Mouse (Mus musculus) gonadal fat pad, adult 2 months (tissue): Measurements from ENCODE around the gene Ubap1. TPM values are rescaled to one million over a fixed set of nuclear protein-coding genes. Genes with fewer than 3 reads are reported as not detected.
A peak's percentile ranks its signal among the peaks of the same experiment; 100 is the strongest.

Source experiments
- DNase-seq: peaks from one replicate; pipeline ENCODE4 v3.0.0-alpha.2; 2012; ENCODE audit warnings: low read depth
- polyA plus RNA-seq: library from polyadenylated mRNA; depleted of rRNA; stranded (reverse); fragments of >200 nt; gene quantifications from 2 replicates; pipeline ENCODE4 v1.2.3, GENCODE M21; 2012

Gene Ubap1
- polyA plus RNA-seq, 1 experiment: 35.3 TPM

DNA sequence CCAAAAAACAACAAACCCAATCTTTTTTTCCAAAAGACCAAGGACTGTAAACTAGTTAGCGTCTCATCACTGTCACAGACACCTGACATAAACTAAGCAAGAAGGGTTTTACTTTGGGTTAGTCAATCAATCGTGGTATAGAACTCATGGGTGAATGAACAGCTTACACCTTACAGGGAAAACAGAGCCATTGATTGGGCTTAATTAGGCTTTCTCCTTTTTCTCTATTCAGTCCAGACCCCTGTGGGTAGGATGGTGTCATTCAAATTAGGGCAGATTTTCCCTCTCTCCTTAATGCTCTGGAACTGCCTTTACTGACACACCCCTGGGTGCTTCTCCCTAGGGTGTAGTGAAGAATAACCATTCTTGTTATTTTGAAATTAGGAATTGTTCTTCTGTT, 8.4 kb downstream of the Ubap1 start:
- DNase-seq: no peak

DNA sequence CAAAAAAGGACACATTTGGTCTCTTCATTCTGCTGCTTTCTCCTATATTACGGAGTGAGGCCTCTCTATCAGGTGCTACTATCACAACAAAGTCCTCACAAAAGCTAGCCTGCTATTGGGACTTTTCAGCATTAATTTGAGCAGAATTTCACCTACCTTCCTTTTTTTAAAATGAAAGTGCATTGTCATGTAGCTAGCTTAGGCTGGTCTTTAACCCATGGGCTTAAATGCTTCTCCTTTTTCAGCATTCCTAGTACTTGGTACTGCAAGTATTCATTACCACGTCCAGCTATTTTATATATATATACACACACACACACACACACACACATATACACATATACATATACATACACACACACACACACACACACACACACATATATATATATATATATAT, 9.9 kb downstream of the Ubap1 start:
- DNase-seq: no peak

DNA sequence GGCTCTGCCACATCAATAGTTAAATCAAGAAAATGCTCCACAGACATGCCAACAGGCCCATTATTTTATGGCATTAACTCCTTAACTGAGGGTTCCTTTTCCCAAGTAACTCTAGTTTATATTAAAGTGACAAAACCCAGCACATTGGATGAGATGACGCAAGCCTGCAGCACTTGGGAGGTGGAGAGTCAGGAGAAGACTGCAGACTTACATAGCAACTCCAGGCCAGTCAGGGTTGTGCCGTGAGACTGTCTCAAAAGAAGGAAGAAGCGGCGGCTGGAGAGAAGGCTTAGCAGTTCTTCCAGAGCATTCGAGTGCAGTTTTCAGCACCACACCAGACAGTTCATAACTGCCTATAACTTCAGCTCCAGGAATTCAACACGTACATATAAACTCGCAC, 10.6 kb downstream of the Ubap1 start:
- no peak for DNase-seq

DNA sequence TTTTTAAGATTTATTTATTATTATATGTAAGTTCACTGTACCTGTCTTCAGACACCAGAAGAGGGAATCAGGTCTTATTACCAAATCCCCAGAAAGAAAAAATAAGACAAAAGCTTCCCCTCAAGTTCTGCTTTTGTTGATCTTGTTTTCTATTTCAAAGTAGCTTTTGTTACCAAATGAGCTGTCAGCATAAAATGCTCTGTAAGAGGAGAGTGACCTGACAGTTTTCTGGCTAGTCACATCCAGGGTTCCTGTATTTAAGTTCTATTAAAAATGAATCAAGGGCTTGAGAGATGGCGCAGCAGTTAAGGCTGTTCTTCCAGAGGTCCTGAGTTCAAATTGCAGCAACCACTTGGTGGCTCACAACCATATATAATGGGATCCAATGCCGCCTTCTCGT, 12.3 kb downstream of the Ubap1 start:
- DNase-seq: no peak

DNA sequence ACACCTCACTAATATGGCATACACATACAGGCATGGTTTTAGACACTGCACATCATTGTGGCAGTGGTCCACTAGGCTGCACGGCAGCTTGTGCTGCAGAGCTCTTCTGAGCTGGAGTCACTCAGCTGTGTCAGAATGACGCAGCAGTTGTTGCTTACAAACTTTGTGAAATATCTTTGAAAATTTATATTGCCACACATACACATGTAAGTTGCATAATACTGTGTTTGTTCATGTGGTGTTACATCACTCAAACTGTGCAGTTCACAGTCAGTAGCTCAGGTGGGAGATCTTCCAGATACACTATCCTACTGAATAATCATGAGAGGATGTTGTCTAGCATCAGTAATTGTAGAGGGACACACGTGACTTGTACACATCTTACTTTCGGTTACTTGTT, 19.4 kb downstream of the Ubap1 start:
- no peak for DNase-seq

DNA sequence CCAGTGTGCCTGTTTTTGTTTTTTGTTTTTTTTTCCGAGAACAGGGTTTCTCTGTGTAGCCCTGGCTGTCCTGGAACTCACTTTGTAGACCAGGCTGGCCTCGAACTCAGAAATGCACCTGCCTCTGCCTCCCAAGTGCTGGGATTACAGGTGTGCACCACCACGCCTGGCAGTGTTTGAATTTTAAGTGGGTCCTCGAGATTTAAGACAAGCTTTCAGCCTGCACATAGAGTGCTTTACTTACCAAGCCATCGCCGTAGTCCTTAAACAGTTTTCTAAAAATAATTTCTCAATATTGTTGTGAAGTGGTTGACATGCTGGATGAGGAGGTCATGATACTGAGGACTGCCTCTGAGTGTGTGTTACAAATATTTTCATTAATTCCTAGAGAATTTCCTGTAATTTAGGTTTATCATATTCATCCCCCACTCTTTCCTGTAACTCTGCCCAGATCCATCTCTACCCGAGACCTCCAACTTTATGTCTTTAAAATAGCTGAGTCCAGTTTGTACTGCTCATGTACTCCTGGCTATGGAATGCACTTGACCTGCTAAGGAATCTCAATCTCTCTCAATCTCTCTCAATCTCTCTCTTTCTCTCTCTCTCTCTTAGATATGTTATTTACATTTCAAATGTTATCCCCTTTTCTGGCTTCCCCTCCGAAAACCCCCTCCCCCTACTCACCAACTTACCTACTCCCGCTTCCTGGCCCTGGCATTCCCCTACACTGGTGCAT, 21.1 kb downstream of the Ubap1 start:
- no peak for DNase-seq

DNA sequence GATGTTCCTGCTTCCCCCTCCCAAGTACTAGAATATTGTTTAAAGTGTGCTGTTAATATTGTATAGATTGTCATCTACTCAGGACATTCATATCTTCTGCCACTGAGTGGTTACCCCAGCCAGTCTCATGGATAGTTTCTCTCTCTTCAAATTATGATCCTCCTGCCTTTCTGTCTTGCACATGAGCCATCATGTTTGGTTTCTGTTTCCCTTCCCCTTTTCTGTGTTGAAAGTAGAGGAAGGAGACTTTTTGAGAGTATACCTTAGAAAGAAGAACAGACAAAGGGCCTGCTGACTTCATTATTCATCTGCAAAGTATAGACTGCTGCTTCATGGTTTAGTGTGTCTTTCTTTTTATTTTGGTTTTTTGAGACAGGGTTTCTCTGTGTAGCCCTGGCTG, 28.8 kb downstream of the Ubap1 start:
- no peak for DNase-seq

DNA sequence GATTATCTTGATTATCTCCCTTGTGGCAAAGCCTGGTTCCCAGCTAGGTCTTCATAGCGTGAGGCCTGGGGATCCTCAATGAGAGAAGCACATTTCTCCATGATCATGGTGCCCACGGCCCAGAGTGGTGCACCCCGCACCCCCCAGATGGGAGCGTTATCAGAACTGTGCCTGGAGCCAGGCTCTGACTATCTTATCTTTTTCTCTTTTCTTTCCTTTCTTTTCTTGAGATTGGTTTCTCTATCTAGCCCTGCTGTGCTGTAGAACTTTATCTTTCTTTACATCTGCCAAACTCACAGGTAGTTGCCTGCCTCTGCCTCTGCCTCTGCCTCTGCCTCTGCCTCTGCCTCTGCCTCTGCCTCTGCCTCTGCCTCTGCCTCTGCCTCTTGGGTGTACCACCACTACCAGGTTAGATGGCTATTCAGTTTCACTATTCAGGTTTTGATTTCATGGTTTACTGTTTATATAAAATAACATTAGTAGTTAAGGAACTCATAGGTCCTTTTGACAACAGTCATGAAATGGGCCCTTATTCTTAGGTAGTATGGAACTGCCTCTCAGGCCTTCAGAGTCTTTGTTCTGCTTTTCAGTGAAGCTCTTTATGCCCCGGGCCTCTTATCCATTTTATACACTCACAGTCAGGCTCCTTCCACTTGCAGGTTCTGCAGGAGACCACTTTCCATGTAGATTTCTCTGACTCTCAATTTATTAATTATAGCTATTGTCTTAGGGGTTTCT, 32.6 kb downstream of the Ubap1 start:
- DNase-seq: no peak

DNA sequence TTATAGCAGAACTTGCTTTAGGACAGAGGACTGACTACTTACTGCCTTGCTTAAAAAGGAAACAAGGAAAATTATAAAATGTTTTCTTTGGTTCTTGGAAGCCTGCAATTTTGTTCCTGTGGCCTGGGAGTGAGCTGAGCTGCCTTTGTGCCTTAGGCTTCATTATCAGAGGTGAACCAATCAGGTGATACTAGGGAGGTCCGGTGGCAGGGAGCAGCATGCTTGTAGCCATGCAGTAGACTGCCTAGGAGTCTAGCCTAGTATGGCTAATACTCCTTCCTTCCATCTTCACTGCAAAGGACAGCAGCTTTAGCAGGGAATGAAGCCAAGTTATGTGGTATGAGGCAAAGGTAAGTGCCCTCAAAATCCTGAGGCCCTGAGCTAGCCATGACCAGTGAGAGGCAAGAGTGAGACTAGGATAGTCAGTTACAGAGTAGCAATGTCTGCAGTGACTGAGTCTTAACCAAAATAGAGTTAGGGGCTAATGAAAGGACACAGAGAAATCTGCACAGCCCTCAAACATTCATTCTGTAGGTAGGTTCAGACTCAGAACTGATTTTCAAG, 37.7 kb downstream of the Ubap1 start:
- no peak for DNase-seq

DNA sequence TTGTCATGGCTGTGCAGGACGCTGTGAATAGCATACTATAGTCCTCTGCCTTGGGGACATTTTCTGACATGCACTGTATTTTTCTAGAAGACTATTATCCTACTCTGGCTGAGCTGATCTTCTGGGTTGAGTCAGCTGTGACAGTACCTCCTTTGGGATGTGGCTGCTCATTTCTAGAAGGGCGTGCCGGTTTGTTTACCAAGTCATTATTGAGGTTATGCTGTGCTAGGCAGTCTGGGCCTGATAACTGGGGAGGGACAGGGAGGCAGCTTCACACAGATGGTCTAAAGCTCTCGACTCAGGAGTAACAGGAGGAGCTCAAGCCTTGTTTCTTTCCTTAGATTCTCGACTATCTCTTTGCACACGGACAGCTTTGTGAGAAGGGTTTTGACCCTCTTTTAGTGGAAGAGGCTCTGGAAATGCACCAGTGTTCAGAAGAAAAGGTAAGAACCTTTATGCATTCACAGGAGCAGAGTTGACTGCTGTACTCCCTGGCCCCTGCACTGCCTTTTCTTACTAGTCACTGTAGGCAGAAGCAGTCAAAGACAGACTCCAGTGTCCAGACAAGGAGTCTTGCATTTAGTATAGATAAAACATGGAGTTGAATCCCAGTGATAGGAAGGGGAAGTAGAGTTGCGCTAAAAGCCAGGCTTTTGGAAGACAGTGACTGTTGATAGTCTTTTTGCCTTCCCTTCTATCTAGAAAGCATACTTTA, 39.1 kb downstream of the Ubap1 start:
- DNase-seq: no peak

DNA sequence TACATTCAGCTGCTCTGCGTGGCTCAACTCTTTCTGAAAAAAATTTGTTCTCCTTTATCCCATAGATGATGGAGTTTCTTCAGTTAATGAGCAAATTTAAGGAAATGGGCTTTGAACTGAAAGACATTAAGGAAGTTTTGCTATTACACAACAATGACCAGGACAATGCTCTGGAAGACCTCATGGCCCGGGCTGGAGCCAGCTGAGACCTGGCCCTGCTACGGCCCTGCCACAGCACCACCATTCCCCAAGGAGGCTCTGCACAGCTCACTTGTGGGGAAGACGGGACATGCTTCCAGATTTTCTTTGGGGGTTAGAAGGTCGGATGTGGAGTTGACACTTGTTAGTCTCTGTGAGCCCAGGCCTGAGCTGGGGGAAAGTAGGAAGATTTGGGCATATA, 39.8 kb downstream of the Ubap1 start:
- DNase-seq: no peak

DNA sequence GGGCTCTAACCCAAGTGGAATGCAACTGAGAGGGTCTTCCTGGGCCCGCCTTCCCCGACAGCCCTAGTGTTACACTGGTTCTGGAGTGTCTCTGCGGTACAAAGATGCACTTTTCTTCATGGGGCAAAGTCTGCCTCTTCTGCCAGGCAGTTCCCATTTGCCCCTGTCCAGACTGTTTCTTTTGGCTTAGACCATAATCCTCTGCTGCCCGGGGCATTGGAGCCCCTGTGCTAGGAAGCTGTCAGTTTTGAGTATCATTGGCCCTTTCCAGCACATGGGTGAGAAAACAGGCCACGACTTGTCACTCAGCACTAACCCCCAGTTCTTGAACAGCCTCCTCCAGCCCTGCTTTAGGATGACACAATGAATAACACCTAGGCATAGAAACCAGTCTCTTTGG, 40.4 kb downstream of the Ubap1 start:
- DNase-seq: peak; percentile 60

DNA sequence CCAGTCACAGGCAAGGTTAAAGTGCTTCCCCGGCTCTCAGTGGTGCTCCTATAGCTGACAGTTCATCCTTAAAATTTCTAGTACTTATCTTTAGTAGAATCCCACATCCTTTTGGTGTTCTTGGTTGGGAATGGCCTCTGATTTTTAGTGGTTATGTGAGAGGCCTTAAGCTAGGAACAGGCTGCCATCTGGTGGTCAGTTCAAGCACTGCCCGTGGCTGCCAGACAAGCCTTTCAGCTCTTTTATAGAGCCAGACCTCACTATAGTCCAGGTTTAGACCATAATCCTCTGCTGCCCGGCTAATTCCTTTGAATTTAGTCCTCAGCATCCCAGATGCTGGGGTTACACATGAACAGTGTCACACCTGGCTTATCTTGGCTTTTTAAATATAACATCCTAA, 41.3 kb downstream of the Ubap1 start:
- no peak for DNase-seq

DNA sequence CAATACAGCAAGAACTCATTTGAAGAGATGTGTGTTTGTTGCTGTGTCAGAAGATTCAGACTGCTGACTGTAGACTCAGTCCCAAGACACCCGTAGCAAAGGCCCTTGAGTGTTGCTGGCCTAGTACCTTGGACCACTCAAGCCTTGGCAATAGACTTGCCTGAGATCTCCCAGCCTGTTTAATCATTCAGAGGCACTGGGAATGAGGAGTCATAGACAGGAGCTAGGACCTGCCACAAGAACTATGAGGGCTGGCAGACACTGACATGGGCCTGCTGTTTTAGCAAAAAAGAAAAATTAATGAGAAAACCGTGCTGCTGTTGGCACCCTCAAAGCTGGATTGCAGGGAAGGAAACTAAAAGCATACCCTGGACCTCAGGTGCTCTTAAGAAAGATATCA, 42.2 kb downstream of the Ubap1 start:
- no peak for DNase-seq

DNA sequence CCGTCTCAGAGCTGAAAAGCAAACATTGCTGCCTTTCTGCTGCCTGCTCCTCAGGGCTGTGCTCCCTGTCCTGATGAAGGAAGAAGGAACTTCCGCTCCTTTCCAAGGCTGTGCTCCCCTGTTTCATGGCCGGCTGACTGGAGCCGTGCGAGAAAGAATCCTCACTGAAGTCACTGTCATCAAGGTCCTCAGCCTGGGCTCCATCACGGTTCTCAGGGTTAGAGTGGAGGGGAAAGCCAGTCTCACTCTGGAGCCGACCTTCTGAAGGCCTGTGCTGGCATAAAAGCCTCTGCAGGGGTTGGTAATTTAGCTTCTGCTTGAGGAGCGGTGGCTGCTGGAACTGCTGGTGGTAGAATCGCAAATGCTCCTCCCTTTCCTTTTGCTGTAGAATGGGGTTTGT, 45.9 kb downstream of the Ubap1 start:
- DNase-seq: no peak

DNA sequence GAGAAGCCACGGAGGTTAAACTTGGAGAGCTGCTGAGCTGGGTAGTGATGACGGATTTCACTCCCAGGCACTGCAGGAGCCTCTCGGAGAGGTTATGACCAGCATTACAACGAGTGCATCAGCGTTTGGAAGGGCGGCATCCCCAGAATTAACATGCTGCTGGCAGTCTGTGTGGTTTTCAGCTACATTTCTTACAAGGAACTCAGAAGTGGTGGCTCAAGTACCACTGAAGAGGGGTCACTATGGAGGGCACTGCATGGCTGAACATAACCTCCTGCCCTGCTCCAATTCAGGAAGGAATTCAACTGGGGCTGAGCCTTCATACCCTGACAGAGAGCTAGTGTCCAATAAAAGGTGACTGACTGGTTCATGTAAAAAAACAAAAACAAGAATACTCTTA, 49.6 kb downstream of the Ubap1 start:
- no peak for DNase-seq

DNA sequence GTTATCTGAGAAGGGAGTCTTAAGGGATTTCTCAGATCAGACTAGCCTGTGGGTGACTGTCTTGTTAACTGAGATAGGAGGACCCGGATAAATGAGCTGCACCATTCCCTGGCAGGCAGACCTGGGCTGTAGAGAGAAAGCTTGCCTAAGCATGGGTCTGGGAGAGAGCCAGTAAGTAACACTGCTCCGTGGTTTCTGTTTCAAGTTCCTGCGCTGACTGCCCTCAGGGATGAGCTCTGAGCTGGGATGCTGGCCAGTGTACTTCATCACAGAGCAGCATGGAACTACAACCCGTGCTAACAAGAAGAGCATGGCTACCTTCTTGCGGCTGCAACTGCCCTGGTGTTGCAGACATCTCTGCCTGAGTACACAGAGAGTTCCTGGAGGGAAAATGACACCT, 51.1 kb downstream of the Ubap1 start:
- peak; percentile 65 for DNase-seq

DNA sequence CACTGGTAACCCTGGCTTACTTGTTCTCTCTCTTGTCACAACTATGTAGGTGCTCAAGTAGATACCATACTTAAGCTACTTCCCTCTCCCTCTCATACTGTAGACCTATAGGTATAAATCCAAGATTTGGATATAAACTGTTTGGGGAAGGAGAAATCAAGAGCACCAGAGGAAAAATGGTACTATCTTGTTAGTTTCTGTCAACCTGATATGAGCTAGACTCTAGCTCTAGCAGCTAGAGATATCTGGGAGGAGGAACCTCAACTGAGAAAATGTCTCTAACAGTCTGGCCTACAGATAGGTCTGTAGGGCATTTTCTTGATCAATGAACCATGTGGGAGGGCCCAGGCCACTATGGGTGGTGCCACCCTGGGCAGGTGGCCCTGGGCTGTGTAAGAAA, 52.4 kb downstream of the Ubap1 start:
- no peak for DNase-seq

DNA sequence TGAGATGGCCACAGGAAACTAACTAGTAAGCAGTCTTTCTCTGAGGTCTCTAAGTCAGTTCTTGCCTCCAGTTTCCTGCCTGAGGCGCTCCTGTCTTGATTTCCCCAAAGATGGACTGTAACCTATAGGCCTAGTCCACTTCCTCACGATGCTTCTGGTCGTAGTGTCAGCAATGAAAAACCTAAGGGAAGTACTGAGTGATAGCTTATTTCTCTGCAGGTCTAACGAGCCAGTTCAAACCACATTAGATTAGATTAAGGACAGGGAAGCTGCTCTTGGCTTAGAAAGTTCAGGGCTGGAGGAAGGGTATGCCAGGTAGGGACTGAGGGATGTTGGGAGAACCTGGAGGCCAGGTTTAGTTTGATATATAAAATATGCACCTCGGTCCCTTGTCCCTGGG, 52.8 kb downstream of the Ubap1 start:
- DNase-seq: no peak

DNA sequence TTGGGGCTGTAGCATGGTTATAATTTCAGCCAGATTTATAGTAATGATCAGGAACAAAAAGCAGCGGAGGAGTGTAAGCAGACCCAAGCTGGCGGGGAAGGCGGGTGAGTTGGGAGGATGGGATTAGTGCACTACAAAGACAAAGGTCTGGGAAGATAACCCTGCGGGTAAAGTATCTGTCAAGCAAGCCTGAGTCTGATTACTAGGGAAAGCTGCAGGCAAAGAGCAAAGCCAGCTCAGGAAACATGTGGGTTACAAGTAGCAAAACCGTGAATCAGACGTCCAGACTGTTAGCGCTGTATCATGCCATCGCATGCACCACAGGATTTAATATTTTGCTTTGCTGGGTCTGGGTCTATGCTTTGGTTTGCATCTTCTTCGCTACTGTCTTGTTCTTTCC, 57.8 kb downstream of the Ubap1 start:
- no peak for DNase-seq

DNA sequence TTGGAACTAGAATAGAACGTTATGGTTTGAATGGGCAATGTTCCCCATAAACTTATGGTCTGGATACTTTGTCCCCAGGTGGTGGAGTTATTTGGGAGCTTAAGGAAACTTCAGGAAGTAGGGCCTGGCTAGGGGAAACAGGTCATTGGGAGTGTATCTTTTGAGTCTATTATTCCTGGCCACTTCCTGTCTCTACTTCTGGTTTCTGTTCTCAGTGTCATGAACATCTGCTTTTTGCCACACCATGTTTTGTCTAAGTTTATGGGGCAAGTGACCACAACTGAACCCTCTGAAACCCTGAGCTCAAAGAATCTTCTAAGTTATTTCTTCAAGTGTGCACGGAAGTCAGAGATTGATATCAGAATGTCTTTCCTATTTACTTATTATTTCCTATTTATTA, 58.6 kb downstream of the Ubap1 start:
- no peak for DNase-seq

DNA sequence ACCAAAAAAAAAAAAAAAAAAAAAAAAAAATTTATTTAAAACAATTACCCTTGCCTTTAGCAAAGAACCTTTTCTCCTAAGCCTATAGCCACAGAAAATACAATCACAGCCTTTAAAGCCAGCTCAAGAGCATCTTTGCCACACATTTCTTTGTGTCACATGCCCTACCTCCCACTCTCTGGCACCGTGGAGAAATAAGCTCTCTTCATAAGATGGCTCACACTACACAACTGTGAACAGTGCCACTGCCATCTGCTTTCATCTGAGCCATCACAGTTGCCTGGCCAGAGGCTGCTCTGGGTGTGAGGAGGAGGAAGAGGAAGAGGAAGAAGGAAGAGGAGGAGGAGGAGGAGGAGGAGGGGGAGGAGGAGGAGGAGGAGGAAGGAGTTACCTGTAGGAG, 60.5 kb downstream of the Ubap1 start:
- DNase-seq: no peak

DNA sequence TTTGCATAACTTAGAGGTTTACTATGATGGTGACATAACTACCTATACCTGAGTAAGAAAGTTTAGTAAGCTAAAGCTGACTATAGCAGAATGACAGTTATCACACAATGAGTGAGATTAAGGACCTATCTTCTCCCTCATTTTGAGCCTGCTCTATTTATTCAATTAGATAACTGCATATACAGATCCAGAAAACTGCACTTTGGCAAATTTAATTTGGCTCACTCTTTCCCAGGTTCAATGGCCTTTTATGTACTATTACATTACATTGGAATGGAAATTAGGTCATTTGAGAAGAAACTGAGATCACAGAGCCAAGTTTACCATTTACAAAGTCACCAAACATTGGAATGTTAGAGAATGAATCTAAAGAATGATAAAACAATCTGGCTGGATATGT, 68.2 kb downstream of the Ubap1 start:
- no peak for DNase-seq
